Mouse (Mus musculus): ENCODE results near the gene Trpv5.

GRCm38 (mm10) chr6:41637927-41638506 is 42.6 kb downstream of the Trpv5 start:
- no peak for TF ChIP-seq MAFK (IDR thresholded peaks at IDR 0.05; ENCODE audit: borderline replicate concordance, low read depth, low read length)
- no peak for TF ChIP-seq POLR2A (IDR thresholded peaks at IDR 0.05; ENCODE audit: control insufficient read depth in 1 of 2, insufficient read depth in 1 of 2, low read depth in 1 of 2, low read length in 2 of 2, poor library complexity in 1 of 2)
- no peak for TF ChIP-seq CTCF (IDR thresholded peaks at IDR 0.05 in 2 of 3, conservative IDR thresholded peaks at IDR 0.05 in 1 of 3; ENCODE audit: control insufficient read depth in 1 of 3, insufficient read depth in 1 of 3, low read depth in 2 of 3, low read length in 3 of 3, poor library complexity in 1 of 3, severe bottlenecking in 1 of 3)
